Mouse (Mus musculus): ENCODE results near the gene Trpm2.
"Not testable (repeated sequence)": the region's sequence is repeated elsewhere in the genome, so short reads cannot be mapped to it uniquely, and the experiment has no call there.

Trpm2 gene

GRCm38 (mm10) chr10:77970481-77970880 lies at the start of gene Trpm2:
TSS of gene Trpm2 (minus strand) at chr10:77970563.
- DNase-seq: no peak

GRCm38 (mm10) chr10:78019984-78020383 lies 49.6 kb upstream of the Trpm2 start:
- DNase-seq: not testable (repeated sequence)

- peak in 1 of 2 experiments; percentile 8 for DNase-seq
Observed at GRCm38 (mm10) chr10:78019291-78019690, 48.9 kb upstream of the Trpm2 start.

- DNase-seq: peak; percentile 86 to 90
Observed at GRCm38 (mm10) chr10:78018797-78019203, 48.4 kb upstream of the Trpm2 start.

- peak; percentile 50 to 73 for DNase-seq
Observed at GRCm38 (mm10) chr10:78016366-78016765, 46.0 kb upstream of the Trpm2 start.

GRCm38 (mm10) chr10:78015489-78015888 lies 45.1 kb upstream of the Trpm2 start:
- no peak for DNase-seq

GRCm38 (mm10) chr10:78012661-78013495 lies 42.5 kb upstream of the Trpm2 start:
- DNase-seq: no peak

- not testable (repeated sequence) for DNase-seq
Observed at GRCm38 (mm10) chr10:78011116-78011515, 40.8 kb upstream of the Trpm2 start.

- DNase-seq: no peak
Observed at GRCm38 (mm10) chr10:78010335-78010734, 40.0 kb upstream of the Trpm2 start.

GRCm38 (mm10) chr10:78009945-78010293 lies 39.6 kb upstream of the Trpm2 start, which contains the start of gene Pfkl:
TSS of gene Pfkl (minus strand) at chr10:78010083.
- DNase-seq: no peak

- peak; percentile 98 to 99 for DNase-seq
Observed at GRCm38 (mm10) chr10:78009184-78009944, 39.0 kb upstream of the Trpm2 start.

- no peak for DNase-seq
Observed at GRCm38 (mm10) chr10:78008169-78008568, 37.8 kb upstream of the Trpm2 start.

- no peak for DNase-seq
Observed at GRCm38 (mm10) chr10:78007203-78007602, 36.8 kb upstream of the Trpm2 start.

GRCm38 (mm10) chr10:78005791-78006438 lies 35.6 kb upstream of the Trpm2 start:
- peak in 1 of 2 experiments; percentile 79 for DNase-seq

- no peak for DNase-seq
Observed at GRCm38 (mm10) chr10:78004479-78005100, 34.2 kb upstream of the Trpm2 start.

- DNase-seq: no peak
Observed at GRCm38 (mm10) chr10:78002316-78002715, 32.0 kb upstream of the Trpm2 start.

GRCm38 (mm10) chr10:78001796-78002195 lies 31.4 kb upstream of the Trpm2 start:
- DNase-seq: no peak

GRCm38 (mm10) chr10:78000200-78000599 lies 29.8 kb upstream of the Trpm2 start:
- no peak for DNase-seq

- no peak for DNase-seq
Observed at GRCm38 (mm10) chr10:77995639-77996038, 25.3 kb upstream of the Trpm2 start.

- DNase-seq: no peak
Observed at GRCm38 (mm10) chr10:77985775-77986174, 15.4 kb upstream of the Trpm2 start.

GRCm38 (mm10) chr10:77984660-77985059 lies 14.3 kb upstream of the Trpm2 start:
- peak; percentile 75 to 84 for DNase-seq
